Mouse (Mus musculus) cerebellum, postnatal 4 days (tissue): Measurements from ENCODE around the gene Nxpe5.

Experiments
- DNase-seq, 2 experiments: peaks; one replicate each; pipeline ENCODE4 v3.0.0; 2022; ENCODE audit warnings: low spot score in 2 of 2, mixed read lengths in 1 of 2

Gene Nxpe5

DNA sequence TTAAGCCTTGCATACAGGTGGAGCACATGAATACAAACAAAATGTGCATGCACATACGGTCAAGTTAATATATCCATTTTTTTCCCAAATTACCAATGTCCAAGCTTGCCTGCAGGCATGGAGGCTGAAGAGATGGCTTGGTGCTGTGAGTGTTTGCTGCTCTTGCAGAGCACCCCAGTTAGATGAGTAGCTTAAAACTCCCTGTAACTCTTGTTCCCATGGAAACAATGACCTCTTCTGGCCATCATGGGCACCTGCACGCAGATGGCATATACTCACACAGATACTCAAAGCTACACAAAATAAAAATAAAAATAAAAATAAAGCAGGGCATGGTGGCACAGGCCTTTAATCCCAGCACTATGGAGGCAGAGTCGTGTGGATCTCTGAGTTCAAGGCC lies 27.4 kb downstream of the Nxpe5 start:
- no peak for DNase-seq

DNA sequence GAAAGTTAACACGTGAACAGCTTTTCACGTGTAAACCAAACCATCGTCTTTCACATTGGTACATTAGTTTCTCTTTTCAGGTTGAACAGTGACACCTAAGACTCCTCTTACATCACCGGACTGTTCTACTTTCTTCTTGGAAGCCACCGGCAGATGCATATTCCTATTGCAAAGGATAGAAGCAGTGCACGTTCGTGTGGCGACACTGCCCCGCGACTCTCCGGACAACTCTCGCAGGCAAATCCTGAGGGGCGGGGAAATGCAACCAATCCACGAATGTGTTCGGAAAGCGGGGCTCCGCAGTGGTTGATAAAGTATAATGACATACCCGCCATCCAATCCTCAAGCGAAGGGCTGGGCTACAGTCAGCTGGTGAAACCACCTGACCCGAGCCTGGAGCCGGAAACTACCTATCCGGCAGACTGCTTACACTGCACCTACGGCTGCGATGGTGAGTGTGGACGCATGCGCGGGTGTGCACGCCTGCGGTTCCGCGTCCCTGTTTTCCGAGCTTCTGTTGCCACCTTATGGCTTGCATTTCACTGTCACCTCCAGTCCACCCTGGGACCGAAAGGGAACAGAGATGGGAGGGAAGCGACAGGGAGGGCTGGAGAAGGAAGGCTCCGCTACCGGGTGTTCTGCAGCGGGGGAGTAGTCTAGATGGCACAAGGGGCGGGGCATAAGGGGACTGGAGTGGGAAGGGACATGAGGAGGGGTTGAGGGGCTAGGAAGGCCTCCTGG lies 29.8 kb downstream of the Nxpe5 start, which contains the start of gene Lamtor4:
TSS of gene Lamtor4 (plus strand) at position 130 of the 741 bp plus-strand sequence.
- peak; percentile 73 to 88 for DNase-seq

DNA sequence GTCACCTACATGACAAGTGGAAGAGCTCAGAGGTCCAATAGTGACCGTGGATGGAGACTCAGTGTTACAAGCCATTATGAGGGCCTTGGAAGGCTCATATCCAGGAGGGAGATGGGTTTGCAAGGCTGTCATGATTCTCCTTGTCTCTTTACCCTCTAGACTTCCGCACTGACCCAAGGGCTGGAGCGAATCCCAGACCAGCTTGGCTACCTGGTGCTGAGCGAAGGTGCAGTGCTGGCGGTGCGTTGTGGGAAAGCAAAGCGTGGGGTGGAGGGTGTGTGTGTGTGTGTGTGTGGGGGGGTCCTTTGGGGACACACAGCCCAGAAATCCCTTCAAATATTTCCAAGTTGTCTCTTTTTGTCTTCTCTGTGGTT lies 30.4 kb downstream of the Nxpe5 start:
- DNase-seq: no peak

DNA sequence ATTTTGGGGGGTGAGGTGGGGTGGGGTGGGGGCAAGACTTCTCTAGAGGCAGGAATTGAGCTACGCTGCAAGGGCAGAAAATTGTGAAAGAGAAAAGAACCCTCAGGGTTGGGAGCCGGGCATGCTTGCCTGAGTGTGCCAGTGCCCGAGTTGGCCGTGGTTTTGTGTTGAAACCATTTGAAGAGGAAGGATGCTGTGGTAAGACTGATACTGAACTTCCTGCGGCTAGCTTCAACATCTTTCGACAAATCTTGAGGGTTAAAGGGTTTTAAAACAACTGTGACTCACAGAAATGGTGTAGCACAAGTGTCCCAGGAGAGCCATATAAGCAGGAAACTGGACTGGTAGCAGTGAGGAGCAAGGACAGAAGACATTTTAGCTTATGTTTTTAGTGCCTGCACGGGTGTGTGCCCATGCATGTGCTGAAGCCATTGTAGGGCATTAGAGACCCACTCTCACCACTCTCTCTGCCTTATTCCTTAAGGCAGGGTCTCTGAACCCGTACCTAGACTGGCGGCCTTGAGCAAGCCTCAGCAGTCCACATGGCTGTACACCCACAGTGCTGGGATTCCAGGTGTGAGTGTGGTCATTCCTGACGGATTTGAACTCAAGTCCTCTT lies 31.4 kb downstream of the Nxpe5 start:
- DNase-seq: no peak

DNA sequence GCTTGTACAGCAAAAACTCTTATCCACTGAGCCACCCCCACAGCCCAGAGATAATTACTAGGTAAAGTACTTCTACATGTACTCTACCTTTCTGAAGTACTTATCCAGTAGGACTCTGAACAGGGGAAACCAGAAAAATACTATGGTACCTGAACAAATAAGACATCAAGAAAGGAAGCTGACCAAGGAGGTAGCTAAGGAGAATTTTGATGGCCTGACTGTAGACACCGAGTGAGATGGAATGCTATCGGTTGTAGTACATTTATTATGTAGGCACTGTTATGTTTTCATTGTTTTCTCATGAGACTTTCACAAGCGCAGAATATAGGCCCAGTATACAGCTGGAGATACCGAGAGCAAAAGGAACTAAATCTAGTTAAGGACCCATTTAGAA lies 31.9 kb downstream of the Nxpe5 start:
- no peak for DNase-seq

DNA sequence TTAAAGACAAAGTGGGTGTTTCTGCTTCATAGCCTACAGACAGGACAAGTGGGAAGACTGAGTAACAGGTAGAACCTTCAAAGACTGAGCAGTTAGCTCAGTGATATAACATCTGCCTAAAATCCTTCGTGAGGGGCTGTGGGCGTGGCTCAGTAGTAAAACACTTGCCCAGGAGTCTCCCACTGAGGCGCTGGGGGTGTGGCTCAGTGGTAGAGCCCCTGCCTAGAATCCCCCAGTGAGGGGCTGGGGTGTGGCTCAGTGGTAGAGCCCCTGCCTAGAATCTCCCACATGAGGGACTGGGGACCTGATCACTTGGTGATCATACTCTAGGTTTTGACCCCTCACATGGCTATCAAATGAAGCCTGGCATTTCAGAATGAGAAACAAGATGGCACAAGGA lies 32.4 kb downstream of the Nxpe5 start:
- DNase-seq: no peak

DNA sequence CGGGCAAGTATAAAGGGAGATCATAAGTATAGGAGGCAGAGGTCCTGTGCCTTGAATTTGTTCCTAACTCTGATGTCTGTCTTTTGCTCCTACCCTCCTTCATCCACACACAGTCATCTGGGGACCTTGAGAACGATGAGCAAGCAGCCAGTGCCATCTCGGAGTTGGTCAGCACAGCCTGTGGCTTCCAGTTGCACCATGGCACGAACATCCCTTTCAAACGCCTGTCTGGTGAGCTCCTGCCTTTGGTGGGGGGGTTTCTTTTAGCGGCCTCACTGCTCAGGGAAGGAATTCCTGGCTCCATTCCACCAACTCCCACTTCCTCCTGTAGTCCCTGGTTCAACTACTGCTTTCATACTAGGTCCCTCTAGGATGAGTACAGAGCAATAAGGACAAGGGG lies 32.8 kb downstream of the Nxpe5 start:
- DNase-seq: no peak

DNA sequence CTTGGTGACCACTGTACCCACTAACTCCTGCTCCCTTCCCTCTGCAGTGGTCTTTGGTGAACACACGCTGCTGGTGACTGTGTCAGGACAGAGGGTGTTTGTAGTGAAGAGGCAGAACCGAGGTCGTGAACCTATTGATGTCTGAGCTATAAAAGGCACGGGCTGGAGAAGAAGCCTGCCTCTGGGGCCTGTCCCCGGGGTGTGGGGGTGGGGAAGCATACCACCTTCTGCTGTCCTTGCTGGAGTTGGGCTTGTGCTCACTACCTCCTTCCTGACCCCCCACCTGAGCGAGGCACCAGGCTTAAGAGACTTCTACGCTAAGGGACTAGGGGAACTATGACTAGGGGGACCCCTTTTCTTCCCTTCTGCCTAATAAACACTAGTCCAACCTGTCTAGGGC lies 33.3 kb downstream of the Nxpe5 start:
- DNase-seq: no peak

DNA sequence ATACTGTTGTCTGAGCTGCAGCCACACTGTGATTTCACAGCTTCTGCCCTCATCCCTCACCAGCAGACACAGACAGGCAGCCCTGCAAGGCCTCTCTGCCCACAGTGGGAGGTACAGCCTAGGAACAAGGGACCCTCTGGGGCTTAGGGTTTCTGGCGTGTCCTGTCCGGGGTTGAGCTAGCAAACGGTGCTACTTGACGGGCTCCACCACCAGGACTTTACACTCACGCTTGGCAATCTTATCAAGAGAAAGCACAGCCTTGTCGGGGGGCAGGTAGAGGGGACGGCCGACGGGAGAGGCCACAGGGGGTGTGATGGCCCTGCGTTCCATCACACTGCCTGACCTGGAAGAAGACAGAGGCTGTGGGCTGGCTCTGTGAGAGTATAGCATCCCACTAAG lies 34.4 kb downstream of the Nxpe5 start:
- no peak for DNase-seq

DNA sequence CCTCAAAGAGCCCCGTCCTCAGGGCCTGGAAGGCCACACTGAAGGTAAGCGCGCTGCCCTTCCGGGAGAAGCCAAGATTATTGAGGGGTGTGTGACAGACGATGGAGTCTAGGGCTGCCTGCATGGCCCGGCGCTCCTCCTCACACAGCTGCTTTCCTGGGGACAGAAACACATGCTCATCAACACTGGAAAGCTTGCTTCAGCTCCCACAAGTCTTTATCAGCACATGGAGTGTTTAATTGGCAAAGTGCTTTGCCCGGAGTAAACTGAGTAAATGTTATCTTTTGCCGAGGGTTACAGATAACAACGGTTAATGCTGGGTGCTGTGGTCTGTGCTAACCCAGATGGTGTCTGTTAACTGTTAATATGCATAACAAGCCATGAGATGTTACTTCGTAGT lies 35.1 kb downstream of the Nxpe5 start:
- DNase-seq: no peak

DNA sequence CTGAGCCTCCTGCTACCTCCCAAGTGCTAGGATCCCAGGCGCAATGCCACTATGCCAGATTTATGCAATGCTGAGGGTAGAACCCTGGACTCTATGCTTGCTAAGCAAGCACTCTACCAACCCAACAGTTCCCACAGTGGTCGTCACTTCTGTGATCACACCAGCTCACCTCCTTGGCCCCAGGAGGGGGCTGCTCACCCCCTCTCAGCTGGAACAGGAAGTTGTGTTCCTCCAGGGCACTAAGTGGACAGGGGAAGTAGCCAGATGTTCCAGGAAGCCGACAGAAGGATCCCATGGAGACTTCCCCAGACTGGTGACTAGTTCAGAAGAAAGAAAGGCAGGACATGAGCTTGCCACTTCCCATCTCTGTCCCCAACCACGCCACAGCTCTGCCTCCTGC lies 36.3 kb downstream of the Nxpe5 start:
- no peak for DNase-seq

DNA sequence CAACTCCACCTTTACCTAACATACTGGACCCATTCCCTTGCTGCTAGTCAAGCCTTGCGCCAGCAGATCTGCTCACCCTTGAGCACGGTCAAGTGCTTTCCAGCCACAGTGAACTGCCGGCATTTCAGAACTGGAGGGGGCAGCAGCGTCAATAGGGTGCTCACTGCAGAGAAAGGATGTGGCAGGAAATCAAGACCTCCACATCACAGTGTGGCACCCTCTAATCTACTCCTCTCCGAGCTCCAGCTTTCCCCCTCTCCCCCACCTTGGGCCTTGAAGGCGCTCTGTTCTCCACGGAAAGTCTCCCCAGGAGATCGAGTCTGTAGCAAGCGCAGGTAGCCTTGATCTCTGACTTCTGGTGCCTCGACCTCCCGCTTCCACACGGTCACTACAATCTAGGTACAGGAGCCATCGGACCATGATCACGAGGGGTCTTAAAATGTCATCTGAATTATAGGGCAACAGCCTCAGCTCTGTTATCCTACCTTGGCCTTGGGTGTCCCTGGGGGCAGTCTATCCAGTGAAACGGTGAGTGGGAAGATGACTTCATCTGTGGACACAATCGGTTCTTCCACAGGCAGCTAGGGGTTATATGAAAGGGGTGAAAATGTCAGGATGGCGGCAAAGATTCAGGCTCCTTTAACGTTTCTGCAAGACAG lies 37.0 kb downstream of the Nxpe5 start:
- no peak for DNase-seq

DNA sequence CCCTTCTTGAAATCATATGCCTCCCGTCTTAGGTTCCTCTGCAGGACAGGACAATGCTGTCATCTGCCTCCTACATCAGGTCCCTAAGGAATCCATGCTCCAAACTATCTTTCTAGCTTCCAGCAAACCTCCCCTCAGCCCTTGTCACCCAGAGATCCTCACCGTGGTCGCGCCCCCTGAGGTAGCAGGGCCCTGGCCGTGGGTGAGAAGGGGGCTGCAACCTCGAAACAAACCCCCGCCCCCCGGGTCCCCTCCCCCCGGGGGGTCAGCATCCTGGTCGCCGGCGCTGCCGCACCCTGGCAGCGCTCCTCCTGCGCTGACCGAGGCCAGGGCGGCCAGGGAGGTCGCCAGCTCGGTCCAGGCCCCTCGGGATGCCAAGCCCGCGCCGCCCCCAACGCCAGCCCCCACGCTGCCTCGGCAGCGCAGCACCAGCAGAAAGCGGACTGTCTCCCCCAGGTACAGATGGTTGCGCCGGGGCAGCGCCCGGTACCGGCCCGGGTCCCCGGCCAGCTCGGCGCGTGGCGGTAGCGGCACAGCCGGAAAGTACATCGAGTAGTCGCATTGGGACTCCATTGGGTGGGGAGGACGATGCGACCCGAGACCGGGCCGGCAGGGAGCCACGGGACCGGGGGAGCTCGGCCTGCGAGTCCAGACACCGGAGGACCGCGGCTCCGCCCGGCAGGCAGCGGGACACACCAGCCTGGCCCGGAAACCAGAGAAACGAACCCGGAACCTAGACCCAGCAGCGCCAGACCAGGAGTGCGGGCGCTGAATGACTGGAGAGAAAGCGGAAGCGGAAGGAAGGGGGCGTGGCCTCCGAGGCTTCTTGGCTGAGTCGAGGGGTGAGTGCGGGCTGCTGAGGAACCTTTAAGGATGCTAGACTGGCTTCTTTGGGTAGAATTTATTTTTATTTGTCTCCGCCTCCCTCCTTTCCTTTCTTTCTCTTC lies 37.8 kb downstream of the Nxpe5 start, which contains the start of gene BC037034:
TSS of gene BC037034 (minus strand) at position 774 of the 947 bp plus-strand sequence.
- DNase-seq: peak; percentile 82 to 90

DNA sequence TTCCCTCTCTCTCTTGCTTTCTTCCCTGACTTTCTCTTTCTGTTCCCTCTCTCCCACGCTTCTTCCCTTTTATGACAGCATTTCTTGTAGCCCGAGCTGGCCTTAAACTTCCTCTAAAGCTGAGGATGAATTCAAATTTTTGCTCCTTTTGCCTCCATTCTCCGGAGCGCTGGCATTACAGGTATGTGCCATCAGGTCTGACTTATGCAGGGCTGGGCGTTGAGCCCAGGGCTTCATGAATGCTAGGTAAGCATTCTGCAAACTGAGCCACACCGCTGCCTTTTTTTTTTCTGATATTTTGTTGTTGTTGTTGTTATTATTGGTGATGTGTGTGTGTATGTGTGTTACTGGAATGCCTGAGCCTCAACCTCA lies 38.5 kb downstream of the Nxpe5 start:
- no peak for DNase-seq

DNA sequence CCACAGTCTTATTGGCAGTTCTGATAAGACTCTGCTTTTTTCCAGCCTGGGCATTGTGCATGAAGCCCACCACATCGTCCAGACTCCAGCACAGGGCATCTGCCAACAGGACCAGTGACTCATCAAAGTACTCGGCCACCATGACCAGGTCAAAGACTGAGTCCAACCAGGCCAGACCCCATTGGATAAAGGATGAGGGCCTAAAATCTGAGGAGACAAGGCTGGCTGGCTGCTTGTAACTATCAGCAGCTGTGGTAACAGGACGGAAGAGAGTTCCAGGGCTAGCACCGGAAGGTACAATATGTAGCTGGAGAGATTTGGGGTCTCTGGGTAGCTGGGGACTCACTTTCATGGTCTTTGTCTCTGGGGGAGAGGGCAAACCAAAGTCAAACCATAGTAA lies 40.0 kb downstream of the Nxpe5 start:
- no peak for DNase-seq

DNA sequence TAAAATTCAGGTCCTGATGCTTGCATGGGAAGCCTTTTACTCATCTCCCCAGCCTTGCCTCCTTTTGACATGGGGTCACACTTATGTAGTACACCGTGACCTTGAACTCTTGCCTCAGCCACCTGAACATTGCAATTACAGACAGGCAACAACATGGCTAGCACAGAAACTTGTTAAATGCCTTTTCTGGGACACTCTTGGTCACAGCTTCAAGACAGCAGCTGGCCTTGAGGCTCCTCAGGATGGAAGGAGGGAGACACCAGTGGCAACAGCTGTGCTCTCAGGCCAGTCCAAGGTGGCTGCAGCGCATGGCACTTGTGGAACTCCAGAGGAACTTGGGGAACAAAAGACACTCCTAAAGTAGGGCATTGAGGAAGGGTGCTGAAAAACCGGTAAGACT lies 41.4 kb downstream of the Nxpe5 start:
- no peak for DNase-seq

DNA sequence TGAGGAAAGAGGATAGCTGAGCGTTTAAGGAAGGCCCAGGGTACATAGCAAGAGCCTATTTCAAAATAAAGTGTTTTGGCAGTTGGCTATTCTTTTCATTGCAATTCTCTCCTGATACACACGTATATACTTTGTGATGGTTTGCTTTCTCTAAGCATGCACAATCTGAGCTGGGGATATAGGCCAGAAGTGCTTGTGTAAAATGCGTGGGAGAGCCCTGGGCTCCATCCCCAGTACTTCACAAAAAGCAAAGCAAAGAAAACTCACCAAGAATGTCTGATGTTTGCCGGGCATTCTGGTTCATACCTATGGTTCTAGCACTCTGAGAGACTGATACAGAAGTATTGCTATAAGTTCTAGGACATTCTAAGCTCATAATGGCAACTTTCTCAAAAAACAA lies 43.3 kb downstream of the Nxpe5 start:
- no peak for DNase-seq

DNA sequence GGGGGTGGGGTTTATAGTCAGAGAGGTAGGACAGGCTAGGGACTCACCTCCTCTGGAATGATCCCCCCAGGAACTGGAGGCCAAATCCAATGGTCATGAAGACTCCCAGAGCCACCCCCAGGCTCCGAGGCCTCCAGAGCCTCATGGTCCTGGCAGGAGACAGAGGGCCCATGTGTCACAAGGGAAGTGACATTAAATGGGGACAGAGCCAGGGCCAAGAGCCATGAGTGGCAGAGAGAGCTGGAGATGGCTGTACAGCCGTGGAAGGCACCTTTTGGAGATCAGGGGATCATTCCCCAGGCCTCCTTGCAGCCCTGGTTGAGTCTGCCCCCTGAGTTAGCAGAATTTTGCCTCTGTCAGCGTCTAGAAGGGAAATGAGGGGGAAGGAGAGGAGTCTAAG lies 45.5 kb downstream of the Nxpe5 start:
- DNase-seq: no peak

DNA sequence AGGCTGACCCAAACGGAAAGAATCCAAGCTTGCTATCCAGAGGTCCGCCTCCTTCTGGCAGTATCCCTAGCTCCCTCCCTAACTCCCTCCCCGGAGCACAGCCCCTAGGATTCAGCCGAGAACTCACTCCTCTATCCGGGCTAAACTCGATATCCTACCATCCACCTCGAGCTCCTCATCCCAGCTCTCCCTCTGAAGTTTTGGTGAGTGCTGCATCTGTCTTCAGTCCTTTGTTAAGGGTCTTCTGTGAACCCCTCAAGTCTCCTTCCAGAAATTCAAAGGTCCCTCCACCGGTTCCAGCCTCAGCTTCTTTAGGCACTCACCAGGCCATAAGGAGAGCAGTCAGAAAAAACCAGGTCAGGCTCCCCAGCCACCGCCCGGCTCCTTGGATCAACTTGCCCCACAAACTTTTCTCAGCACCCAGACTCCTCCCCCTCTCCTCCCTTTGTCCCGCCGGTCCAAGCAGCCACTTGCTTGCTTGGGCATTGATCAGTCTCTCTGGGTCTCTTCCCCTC lies 46.8 kb downstream of the Nxpe5 start, which contains the start of gene Gal3st4:
TSS of gene Gal3st4 (minus strand) at position 432 of the 515 bp plus-strand sequence.
- no peak for DNase-seq

DNA sequence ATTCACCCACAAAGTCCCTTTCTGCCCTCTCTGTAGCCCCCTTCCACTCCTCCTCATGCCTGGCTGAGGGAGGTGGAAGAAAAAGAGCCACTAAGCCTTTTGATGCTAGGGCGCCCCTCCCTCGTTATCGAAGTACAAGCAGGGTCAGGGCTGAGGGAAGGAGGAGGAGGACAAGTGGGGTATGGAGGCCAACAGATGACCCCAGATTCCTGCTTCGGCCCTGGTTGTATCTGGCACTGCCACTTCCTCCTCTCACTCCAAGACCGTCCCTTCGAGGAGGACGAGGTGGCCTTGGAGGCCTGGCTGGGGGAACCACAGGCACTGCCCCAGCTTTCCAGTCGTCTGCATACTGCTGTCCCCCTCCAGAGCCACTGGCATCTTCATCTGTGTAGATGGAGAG lies 48.5 kb downstream of the Nxpe5 start:
- no peak for DNase-seq

DNA sequence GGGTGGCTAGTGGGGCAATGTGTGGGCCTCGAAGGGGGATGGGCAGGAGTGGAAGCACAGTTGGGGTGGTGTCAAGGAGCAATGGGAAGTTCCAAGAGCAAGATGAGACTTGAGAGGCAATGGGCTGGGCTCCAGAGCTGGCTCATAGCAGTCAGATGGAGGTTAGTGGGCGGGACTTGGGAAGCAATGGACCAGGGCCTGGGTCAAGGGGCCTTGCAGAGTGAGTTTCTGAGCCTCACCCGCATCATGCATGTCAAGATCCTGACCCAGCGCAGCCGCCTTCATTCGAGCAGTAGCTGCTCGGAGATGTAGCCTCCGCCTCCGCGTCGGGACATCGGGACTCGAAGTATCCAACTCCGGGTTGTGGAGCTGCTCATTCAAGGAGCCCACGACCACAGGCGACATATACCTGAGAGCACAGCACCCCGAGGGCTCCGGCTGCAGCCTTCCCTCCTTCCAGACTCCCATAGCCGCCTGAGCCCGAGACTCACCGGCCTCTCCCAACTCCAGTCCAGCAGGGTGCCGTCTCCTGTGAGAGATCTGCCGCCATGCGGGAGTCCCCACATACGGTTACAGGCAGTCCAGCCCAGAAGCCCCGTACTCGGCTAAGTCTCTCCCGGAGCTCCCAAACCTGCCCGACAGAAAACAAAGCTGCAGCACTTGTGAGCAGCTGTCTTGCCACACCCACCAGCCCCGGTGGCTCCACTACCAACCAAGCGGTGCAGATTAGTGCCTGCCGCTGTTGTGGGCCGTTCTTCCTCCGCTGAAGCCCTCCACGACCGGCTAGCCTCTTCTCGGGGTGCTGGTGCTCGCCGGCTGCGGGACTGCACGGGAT lies 49.7 kb downstream of the Nxpe5 start:
- DNase-seq: no peak
